Mouse (Mus musculus): ENCODE measurements around the gene Ermp1. TPM values are rescaled to one million over a fixed set of nuclear protein-coding genes. Genes with fewer than 3 reads are reported as not detected.
"Not testable (repeated sequence)": the region's sequence is repeated elsewhere in the genome, so short reads cannot be mapped to it uniquely, and the experiment has no call there.

Gene Ermp1
- polyA plus RNA-seq, 1 experiment from 2014 or later, result 5.3 TPM

- no peak overlapping the region for H3K4me3 ChIP-seq (ENCODE audit: low read depth, low read length)
- no peak overlapping the region for H3K4me2 ChIP-seq (ENCODE audit: low read length)
- no peak for ATAC-seq
- DNase-seq (ENCODE audit: low spot score), result no peak
- no peak overlapping the region for H3K27ac ChIP-seq (ENCODE audit: low read depth, low read length)
- WGBS, result 97% methylated on average over 3 of the region's 3 CpGs
- no peaks in the 10 kb centered on the region for H3K4me1 ChIP-seq (ENCODE audit: control insufficient read depth, insufficient read depth, low read length)
- H3K9ac ChIP-seq (ENCODE audit: low read length), result no peak overlapping the region
- no peaks in the 10 kb centered on the region for H3K9me3 ChIP-seq (replicated peaks; ENCODE audit: control insufficient read depth, low read length)
- H3K27me3 ChIP-seq (replicated peaks; ENCODE audit: control insufficient read depth, insufficient read depth, low read length), result no peaks in the 10 kb centered on the region
- peaks cover 51% of the 10 kb centered on the region for H3K36me3 ChIP-seq (ENCODE audit: control insufficient read depth, insufficient read depth, low read length)
Observed at GRCm38 (mm10) chr19:29596276-29596675, 51.9 kb downstream of the Ermp1 start.

GRCm38 (mm10) chr19:29593783-29594182 is 54.4 kb downstream of the Ermp1 start:
- not testable (repeated sequence) for H3K4me2 ChIP-seq (ENCODE audit: low read length); H3K4me1 ChIP-seq (ENCODE audit: control insufficient read depth, insufficient read depth, low read length); H3K27ac ChIP-seq (ENCODE audit: low read depth, low read length); H3K27me3 ChIP-seq (replicated peaks; ENCODE audit: control insufficient read depth, insufficient read depth, low read length); H3K9ac ChIP-seq (ENCODE audit: low read length); H3K9me3 ChIP-seq (replicated peaks; ENCODE audit: control insufficient read depth, low read length); H3K4me3 ChIP-seq (ENCODE audit: low read depth, low read length); ATAC-seq; DNase-seq (ENCODE audit: low spot score)
- 31% methylated on average over 3 of the region's 3 CpGs for WGBS
- peaks cover 37% of the 10 kb centered on the region for H3K36me3 ChIP-seq (ENCODE audit: control insufficient read depth, insufficient read depth, low read length)

- no peaks in the 10 kb centered on the region for H3K9me3 ChIP-seq (replicated peaks; ENCODE audit: control insufficient read depth, low read length)
- H3K4me3 ChIP-seq (ENCODE audit: low read depth, low read length), result no peak overlapping the region
- no peaks in the 10 kb centered on the region for H3K27me3 ChIP-seq (replicated peaks; ENCODE audit: control insufficient read depth, insufficient read depth, low read length)
- H3K4me2 ChIP-seq (ENCODE audit: low read length), result no peak overlapping the region
- peaks cover 33% of the 10 kb centered on the region for H3K36me3 ChIP-seq (ENCODE audit: control insufficient read depth, insufficient read depth, low read length)
- H3K9ac ChIP-seq (ENCODE audit: low read length), result no peak overlapping the region
- no peak for ATAC-seq
- no peak for DNase-seq (ENCODE audit: low spot score)
- H3K27ac ChIP-seq (ENCODE audit: low read depth, low read length), result no peak overlapping the region
- 72% methylated on average over 6 of the region's 6 CpGs for WGBS
- no peaks in the 10 kb centered on the region for H3K4me1 ChIP-seq (ENCODE audit: control insufficient read depth, insufficient read depth, low read length)
Observed at GRCm38 (mm10) chr19:29583734-29584133, 64.5 kb downstream of the Ermp1 start.

GRCm38 (mm10) chr19:29582439-29582838 is 65.8 kb downstream of the Ermp1 start:
- Histone ChIP-seq H3K4me3 (ENCODE audit: low read depth, low read length) (no peak overlapping the region), H3K36me3 (ENCODE audit: control insufficient read depth, insufficient read depth, low read length) (peaks cover 28% of the 10 kb centered on the region), H3K27ac (ENCODE audit: low read depth, low read length) (no peak overlapping the region), H3K4me1 (ENCODE audit: control insufficient read depth, insufficient read depth, low read length) (no peaks in the 10 kb centered on the region), H3K4me2 (ENCODE audit: low read length) (no peak overlapping the region), H3K27me3 (replicated peaks; ENCODE audit: control insufficient read depth, insufficient read depth, low read length) (no peaks in the 10 kb centered on the region), H3K9me3 (replicated peaks; ENCODE audit: control insufficient read depth, low read length) (no peaks in the 10 kb centered on the region), H3K9ac (ENCODE audit: low read length) (no peak overlapping the region)
- no peak for DNase-seq (ENCODE audit: low spot score)
- WGBS, result 91% methylated on average over 2 of the region's 2 CpGs
- ATAC-seq, result no peak

DNA sequence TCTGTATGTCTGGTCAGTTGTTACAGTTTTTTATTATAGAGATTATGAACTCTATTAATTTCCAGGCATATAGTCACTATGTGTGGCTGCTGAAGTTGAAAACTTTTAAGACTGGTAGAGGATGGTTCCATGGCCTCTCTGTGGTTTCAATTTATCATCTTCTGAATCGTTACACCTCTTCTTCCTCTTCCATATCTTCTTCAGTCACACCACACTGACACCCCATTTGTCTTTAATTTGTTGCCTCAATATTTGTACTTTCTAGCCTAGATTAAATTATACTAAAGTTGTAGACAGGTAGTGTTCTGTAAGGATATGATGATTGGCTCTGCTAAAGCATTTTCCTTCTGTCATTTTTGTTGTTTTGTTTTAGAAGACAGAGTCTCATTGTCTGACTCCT is 81.7 kb downstream of the Ermp1 start:
- Histone ChIP-seq H3K27me3 (replicated peaks; ENCODE audit: control insufficient read depth, insufficient read depth, low read length) (no peaks in the 10 kb centered on the region), H3K36me3 (ENCODE audit: control insufficient read depth, insufficient read depth, low read length) (peaks cover 11% of the 10 kb centered on the region), H3K4me3 (ENCODE audit: low read depth, low read length) (no peak overlapping the region), H3K4me2 (ENCODE audit: low read length) (no peak overlapping the region), H3K9me3 (replicated peaks; ENCODE audit: control insufficient read depth, low read length) (no peaks in the 10 kb centered on the region), H3K27ac (ENCODE audit: low read depth, low read length) (no peak overlapping the region), H3K9ac (ENCODE audit: low read length) (no peak overlapping the region), H3K4me1 (ENCODE audit: control insufficient read depth, insufficient read depth, low read length) (no peaks in the 10 kb centered on the region)
- 100% methylated on average over 1 of the region's 1 CpGs for WGBS
- ATAC-seq (no peak), DNase-seq (ENCODE audit: low spot score) (no peak)

GRCm38 (mm10) chr19:29563258-29563779 is 84.9 kb downstream of the Ermp1 start:
- 61% methylated on average over 7 of the region's 7 CpGs for WGBS

DNA sequence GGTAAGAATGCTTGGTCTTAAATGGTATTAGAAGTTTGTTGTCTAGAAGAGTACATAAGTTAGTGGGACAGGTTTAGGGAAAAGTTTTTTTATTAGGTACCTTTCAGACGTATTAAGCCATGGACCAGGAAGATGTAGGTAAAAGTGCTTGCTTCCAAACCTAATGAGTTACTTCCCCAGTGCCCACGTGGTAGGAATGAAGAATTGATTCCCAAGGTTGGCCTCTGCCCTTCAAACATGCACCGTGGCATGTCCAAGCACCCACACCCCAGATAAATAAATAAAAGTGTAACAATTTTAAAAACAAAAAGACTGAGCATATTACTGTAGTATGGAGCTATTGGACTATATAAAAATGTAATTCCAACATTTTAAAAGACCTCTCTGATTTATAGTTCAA is 85.6 kb downstream of the Ermp1 start:
- no peak overlapping the region for H3K9ac ChIP-seq (ENCODE audit: low read length)
- no peaks in the 10 kb centered on the region for H3K4me1 ChIP-seq (ENCODE audit: control insufficient read depth, insufficient read depth, low read length)
- no peak overlapping the region for H3K27ac ChIP-seq (ENCODE audit: low read depth, low read length)
- H3K27me3 ChIP-seq (replicated peaks; ENCODE audit: control insufficient read depth, insufficient read depth, low read length), result no peaks in the 10 kb centered on the region
- ATAC-seq, result no peak
- H3K4me2 ChIP-seq (ENCODE audit: low read length), result no peak overlapping the region
- H3K36me3 ChIP-seq (ENCODE audit: control insufficient read depth, insufficient read depth, low read length), result no peaks in the 10 kb centered on the region
- no peak for DNase-seq (ENCODE audit: low spot score)
- no peak overlapping the region for H3K4me3 ChIP-seq (ENCODE audit: low read depth, low read length)
- WGBS, result 79% methylated on average over 3 of the region's 3 CpGs
- H3K9me3 ChIP-seq (replicated peaks; ENCODE audit: control insufficient read depth, low read length), result no peaks in the 10 kb centered on the region

More at GRCm38 (mm10) chr19:29563258-29563779, 84.9 kb downstream of the Ermp1 start:
- no peak overlapping the region for H3K4me3 ChIP-seq (ENCODE audit: low read depth, low read length)
- no peaks in the 10 kb centered on the region for H3K36me3 ChIP-seq (ENCODE audit: control insufficient read depth, insufficient read depth, low read length)
- H3K27ac ChIP-seq (ENCODE audit: low read depth, low read length), result no peak overlapping the region
- no peaks in the 10 kb centered on the region for H3K4me1 ChIP-seq (ENCODE audit: control insufficient read depth, insufficient read depth, low read length)
- H3K4me2 ChIP-seq (ENCODE audit: low read length), result no peak overlapping the region
- no peak overlapping the region for H3K9ac ChIP-seq (ENCODE audit: low read length)
- no peaks in the 10 kb centered on the region for H3K27me3 ChIP-seq (replicated peaks; ENCODE audit: control insufficient read depth, insufficient read depth, low read length)
- DNase-seq (ENCODE audit: low spot score), result peak; percentile 78
- peak; percentile 58 for ATAC-seq
- no peaks in the 10 kb centered on the region for H3K9me3 ChIP-seq (replicated peaks; ENCODE audit: control insufficient read depth, low read length)

DNA sequence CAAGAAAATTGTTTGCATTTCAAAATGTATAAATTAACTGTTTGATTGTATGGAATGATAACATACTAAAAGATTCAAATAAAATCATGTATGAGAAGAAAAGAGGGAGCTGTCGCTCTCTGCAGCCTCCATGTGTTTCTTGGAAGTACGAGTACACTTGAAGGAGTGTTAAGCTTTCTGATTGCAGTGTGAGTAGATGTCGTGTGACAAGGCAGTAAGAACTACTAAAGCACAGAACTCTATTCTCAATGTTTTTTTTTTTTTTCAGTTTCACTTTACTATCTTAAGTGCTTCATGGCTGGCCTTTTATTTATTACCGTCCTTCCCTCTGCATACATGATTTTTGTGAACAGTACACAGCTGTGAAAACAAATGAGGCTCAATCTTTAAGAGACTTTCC is 86.0 kb downstream of the Ermp1 start:
- no peak for DNase-seq (ENCODE audit: low spot score)
- Histone ChIP-seq H3K27ac (ENCODE audit: low read depth, low read length) (no peak overlapping the region), H3K4me1 (ENCODE audit: control insufficient read depth, insufficient read depth, low read length) (no peaks in the 10 kb centered on the region), H3K27me3 (replicated peaks; ENCODE audit: control insufficient read depth, insufficient read depth, low read length) (no peaks in the 10 kb centered on the region), H3K36me3 (ENCODE audit: control insufficient read depth, insufficient read depth, low read length) (no peaks in the 10 kb centered on the region), H3K9ac (ENCODE audit: low read length) (no peak overlapping the region), H3K4me3 (ENCODE audit: low read depth, low read length) (no peak overlapping the region), H3K4me2 (ENCODE audit: low read length) (no peak overlapping the region), H3K9me3 (replicated peaks; ENCODE audit: control insufficient read depth, low read length) (no peaks in the 10 kb centered on the region)
- ATAC-seq, result no peak
- WGBS, result 90% methylated on average over 4 of the region's 4 CpGs

Measured in forebrain, embryonic 14.5 days (tissue).